Mouse (Mus musculus) kidney, adult 8-10 months (tissue): ENCODE measurements at regions not wholly inside any gene's neighbourhood (a gene's known extent, or its start where the extent isn't known, plus 50 kb on each side); places are given as distances from the start of the nearest gene placed in this dataset.

Experiments
- DNase-seq, 2 experiments: peaks; one replicate each; pipeline ENCODE4 v3.0.0; 2022

DNA sequence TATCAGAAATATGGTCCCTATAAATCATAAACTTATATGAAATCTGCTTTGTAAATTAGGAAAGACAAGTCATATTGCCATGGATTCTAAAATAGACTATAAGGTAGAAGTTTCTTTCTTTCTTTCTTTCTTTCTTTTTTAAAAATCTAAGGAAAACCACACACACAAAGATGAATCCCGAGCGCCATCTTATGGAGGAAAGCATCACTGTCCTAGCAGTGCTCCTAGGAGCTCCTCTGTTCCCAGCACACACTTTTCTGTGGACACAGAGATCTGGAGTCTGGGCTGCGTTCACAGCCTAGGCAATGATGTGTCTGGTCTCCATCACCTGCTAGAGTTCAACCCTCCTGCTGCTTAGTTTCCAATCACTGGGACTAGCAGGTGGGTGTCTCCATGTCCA is 65.2 kb upstream of the Slc22a22 start:
- peak in 1 of 2 experiments; percentile 20 for DNase-seq

DNA sequence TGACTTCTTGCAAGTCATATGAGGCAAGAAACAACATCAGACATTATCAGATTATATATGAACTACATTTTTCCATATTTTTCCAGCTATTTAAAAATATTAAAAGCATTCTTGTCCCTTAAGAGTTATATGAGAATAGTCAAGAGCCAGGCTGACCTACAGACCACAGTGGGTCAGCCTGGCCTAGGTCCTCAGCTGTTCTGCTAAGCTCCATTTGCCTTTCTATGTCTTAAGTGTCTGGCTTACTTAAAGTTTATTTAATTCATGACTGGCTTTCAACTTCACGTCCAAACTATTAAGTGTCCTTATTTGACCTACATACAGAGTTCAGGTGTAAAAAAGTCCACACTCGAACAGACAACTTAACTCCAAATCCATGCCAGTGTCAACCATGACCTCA is 58.1 kb upstream of the Slc22a22 start:
- DNase-seq = no peak
